Mouse (Mus musculus) ovary, postnatal 36 days (tissue): ENCODE measurements around the gene Itgbl1.
"Not testable (repeated sequence)": the region's sequence is repeated elsewhere in the genome, so short reads cannot be mapped to it uniquely, and the experiment has no call there.

Experiments used
- DNase-seq: peaks from one replicate; pipeline ENCODE4 v3.0.0; 2022; ENCODE audit warnings: low spot score, mixed read lengths

Itgbl1 gene

GRCm38 (mm10) chr14:123659921-123660385 is at the start of gene Itgbl1:
Itgbl1 (plus strand) TSS chr14:123659971.
- DNase-seq, result no peak

GRCm38 (mm10) chr14:123622969-123623368 is 36.8 kb upstream of the Itgbl1 start:
- DNase-seq, result no peak

GRCm38 (mm10) chr14:123626501-123627179 is 33.1 kb upstream of the Itgbl1 start, which contains the start of gene Nalcn:
Nalcn (minus strand) TSS chr14:123627144.
- peak; percentile 16 for DNase-seq

- DNase-seq, result no peak
Observed at GRCm38 (mm10) chr14:123627180-123627562, 32.6 kb upstream of the Itgbl1 start.

GRCm38 (mm10) chr14:123661091-123661491 is 1.3 kb downstream of the Itgbl1 start:
- peak; percentile 45 for DNase-seq

GRCm38 (mm10) chr14:123662386-123662785 is 2.6 kb downstream of the Itgbl1 start:
- DNase-seq, result no peak

- DNase-seq, result no peak
Observed at GRCm38 (mm10) chr14:123663206-123663605, 3.4 kb downstream of the Itgbl1 start.

- DNase-seq, result no peak
Observed at GRCm38 (mm10) chr14:123664451-123664850, 4.7 kb downstream of the Itgbl1 start.

GRCm38 (mm10) chr14:123671076-123671475 is 11.3 kb downstream of the Itgbl1 start:
- not testable (repeated sequence) for DNase-seq

- DNase-seq, result no peak
Observed at GRCm38 (mm10) chr14:123678091-123678490, 18.3 kb downstream of the Itgbl1 start.

- no peak for DNase-seq
Observed at GRCm38 (mm10) chr14:123714751-123715150, 55.0 kb downstream of the Itgbl1 start.

GRCm38 (mm10) chr14:123742055-123742454 is 82.3 kb downstream of the Itgbl1 start:
- no peak for DNase-seq

GRCm38 (mm10) chr14:123751017-123751416 is 91.2 kb downstream of the Itgbl1 start:
- no peak for DNase-seq

GRCm38 (mm10) chr14:123759534-123759933 is 99.8 kb downstream of the Itgbl1 start:
- no peak for DNase-seq

- DNase-seq, result no peak
Observed at GRCm38 (mm10) chr14:123760079-123760478, 100.3 kb downstream of the Itgbl1 start.

GRCm38 (mm10) chr14:123801744-123802143 is 142.0 kb downstream of the Itgbl1 start:
- no peak for DNase-seq

- DNase-seq, result no peak
Observed at GRCm38 (mm10) chr14:123837662-123838061, 177.9 kb downstream of the Itgbl1 start.

- DNase-seq, result no peak
Observed at GRCm38 (mm10) chr14:123843675-123844425, 184.1 kb downstream of the Itgbl1 start.

GRCm38 (mm10) chr14:123864531-123864930 is 204.8 kb downstream of the Itgbl1 start:
- DNase-seq, result no peak

- no peak for DNase-seq
Observed at GRCm38 (mm10) chr14:123865779-123866726, 206.3 kb downstream of the Itgbl1 start.

GRCm38 (mm10) chr14:123927903-123928302 is 268.1 kb downstream of the Itgbl1 start:
- DNase-seq, result no peak

- DNase-seq, result no peak
Observed at GRCm38 (mm10) chr14:123966531-123966930, 306.8 kb downstream of the Itgbl1 start.
